Mouse (Mus musculus) kidney, postnatal 25 days (tissue): ENCODE measurements at regions not wholly inside any gene's neighbourhood (a gene's known extent, or its start where the extent isn't known, plus 50 kb on each side); places are given as distances from the start of the nearest gene placed in this dataset.

Experiments
- DNase-seq, 2 experiments: peaks; one replicate each; pipeline ENCODE4 v3.0.0; 2021; ENCODE audit warnings: mixed read lengths in 2 of 2

DNA sequence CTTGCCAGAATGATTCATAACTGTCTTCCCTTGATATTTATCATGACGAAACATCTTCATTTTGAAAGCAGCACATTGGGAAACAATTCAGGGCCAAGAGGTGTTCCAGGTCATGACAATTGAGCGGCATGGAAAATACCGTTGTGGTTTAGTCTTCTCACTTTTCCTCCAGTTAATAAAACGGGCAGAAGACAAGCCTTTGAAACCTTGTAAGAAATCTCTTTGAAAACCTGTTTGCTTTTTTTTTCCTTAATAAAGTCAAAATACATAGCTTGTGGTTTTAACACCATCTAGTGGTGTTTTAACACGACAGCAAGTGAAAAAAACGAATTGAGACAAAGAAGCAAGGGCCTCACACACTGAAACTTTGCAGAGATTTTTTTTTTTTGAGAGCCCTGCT lies 1389.0 kb upstream of the Acvr2a start:
- no peak for DNase-seq

DNA sequence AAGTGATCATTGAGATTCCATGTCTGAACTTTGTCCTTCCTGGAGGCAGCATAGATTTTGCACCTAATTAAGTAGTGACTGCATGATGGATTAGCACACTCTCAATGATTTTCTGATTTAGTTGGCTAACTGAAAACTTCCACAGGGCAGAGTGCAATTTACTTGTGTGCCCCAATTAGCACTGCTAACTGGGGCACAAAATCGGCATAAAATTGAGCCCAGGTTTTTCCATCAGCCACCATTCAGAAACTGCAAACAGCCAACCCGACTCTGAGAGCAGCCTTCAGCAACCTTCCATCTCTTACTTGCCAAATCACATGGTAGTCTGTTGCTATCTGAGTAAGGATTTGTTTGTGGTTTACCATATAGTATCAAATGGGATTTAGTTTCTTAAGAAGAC lies 1384.1 kb upstream of the Acvr2a start:
- no peak for DNase-seq

DNA sequence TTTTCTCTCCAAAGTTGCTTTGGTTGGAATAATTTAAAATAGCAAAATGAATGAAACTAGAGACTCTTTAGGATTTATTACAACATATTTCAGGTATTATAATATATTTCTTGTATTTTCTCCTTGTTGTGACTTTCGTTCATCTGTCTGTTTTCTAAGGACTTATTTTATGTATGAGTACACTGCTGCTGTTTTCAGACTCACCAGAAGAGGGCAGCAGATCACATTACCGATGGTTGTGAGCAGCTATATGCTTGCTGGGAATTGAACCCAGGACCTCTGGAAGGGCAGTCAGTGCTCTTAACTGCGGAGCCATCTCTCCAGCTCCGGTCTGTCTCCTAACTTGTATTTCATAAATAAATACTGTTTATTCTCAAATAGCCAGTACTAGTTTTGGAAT lies 1347.9 kb upstream of the Acvr2a start:
- DNase-seq: peak in 1 of 2 experiments; percentile 24

DNA sequence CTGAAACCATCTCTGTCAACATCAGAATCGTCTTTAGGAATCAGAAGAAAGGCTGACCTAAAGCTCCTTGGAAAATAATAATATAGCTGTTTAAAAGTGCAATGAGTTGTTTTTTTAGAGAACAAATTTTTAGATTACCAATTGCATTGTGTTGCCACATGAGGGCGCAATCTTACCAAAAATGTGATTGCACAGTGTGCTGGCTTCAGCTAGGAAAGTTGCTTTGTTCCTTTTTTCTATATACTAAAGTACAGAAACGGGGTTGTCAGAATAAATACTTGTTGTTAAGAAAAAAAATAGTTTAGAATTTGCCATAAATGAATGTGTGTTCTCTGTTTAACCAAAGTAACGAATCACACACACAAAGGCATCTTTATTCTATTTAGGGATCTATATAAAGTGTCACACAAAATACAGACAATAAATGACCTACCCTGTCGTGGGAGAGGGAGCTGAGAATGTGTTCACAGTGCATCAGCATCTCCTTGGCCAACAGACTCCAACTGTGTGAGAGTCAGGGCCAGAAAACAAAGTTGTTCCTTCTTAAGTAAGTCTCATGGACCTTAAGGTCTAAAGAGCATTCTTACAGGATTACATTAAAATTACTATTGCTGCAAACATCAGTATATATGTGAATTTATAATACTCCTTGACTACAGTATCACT lies 1321.9 kb upstream of the Acvr2a start:
- no peak for DNase-seq
